Mouse (Mus musculus) spleen, postnatal 10 days (tissue): Measurements from ENCODE around the gene Stat5b.
"Not testable (repeated sequence)": the region's sequence is repeated elsewhere in the genome, so short reads cannot be mapped to it uniquely, and the experiment has no call there.

Experiments
- DNase-seq, 2 experiments: peaks; one replicate each; pipeline ENCODE4 v3.0.0; 2021 to 2022; ENCODE audit warnings: low spot score in 2 of 2

The Stat5b gene

GRCm38 (mm10) chr11:100814498-100814897, 36.0 kb downstream of the Stat5b start:
- DNase-seq: peak; percentile 68 to 87

GRCm38 (mm10) chr11:100811132-100811531, 39.4 kb downstream of the Stat5b start:
- DNase-seq: peak in 1 of 2 experiments; percentile 38

- DNase-seq: no peak
Measured at GRCm38 (mm10) chr11:100810516-100810915, 40.0 kb downstream of the Stat5b start.

- no peak for DNase-seq
Measured at GRCm38 (mm10) chr11:100806380-100807305, 43.9 kb downstream of the Stat5b start.

GRCm38 (mm10) chr11:100805535-100805934, 45.0 kb downstream of the Stat5b start:
- no peak for DNase-seq

- DNase-seq: no peak
Measured at GRCm38 (mm10) chr11:100804409-100804808, 46.1 kb downstream of the Stat5b start.

GRCm38 (mm10) chr11:100799426-100799825, 51.1 kb downstream of the Stat5b start:
- DNase-seq: no peak

GRCm38 (mm10) chr11:100796585-100796984, 53.9 kb downstream of the Stat5b start:
- no peak for DNase-seq

- no peak for DNase-seq
Measured at GRCm38 (mm10) chr11:100795386-100795785, 55.1 kb downstream of the Stat5b start.

- DNase-seq: no peak
Measured at GRCm38 (mm10) chr11:100791457-100792049, 59.0 kb downstream of the Stat5b start.

- not testable (repeated sequence) for DNase-seq
Measured at GRCm38 (mm10) chr11:100790644-100791043, 59.9 kb downstream of the Stat5b start.

- DNase-seq: no peak
Measured at GRCm38 (mm10) chr11:100789702-100790101, 60.8 kb downstream of the Stat5b start.

GRCm38 (mm10) chr11:100785774-100786173, 64.8 kb downstream of the Stat5b start:
- DNase-seq: no peak

- no peak for DNase-seq
Measured at GRCm38 (mm10) chr11:100784286-100784685, 66.2 kb downstream of the Stat5b start.

GRCm38 (mm10) chr11:100782568-100782967, 68.0 kb downstream of the Stat5b start:
- DNase-seq: no peak

- DNase-seq: no peak
Measured at GRCm38 (mm10) chr11:100781763-100782475, 68.6 kb downstream of the Stat5b start.

GRCm38 (mm10) chr11:100780247-100780646, 70.3 kb downstream of the Stat5b start:
- no peak for DNase-seq

- DNase-seq: no peak
Measured at GRCm38 (mm10) chr11:100778069-100778468, 72.5 kb downstream of the Stat5b start.

- DNase-seq: peak in 1 of 2 experiments; percentile 48
Measured at GRCm38 (mm10) chr11:100775921-100776320, 74.6 kb downstream of the Stat5b start.

GRCm38 (mm10) chr11:100774261-100774660, 76.3 kb downstream of the Stat5b start:
- no peak for DNase-seq

- DNase-seq: peak; percentile 42 to 84
Measured at GRCm38 (mm10) chr11:100770646-100771408, 79.7 kb downstream of the Stat5b start, which contains the start of gene Ghdc. Gene Ghdc, minus strand, starts transcription at chr11:100770957.
